Mouse (Mus musculus) CH12.LX (cell line): ENCODE results near the gene Napsa. TPM values are rescaled to one million over a fixed set of nuclear protein-coding genes. Genes with fewer than 3 reads are reported as not detected.

Source experiments
- DNase-seq: peaks from one replicate; pipeline ENCODE4 v3.0.0-alpha.2; 2013; ENCODE audit errors: extremely low read depth
- H3K27ac ChIP-seq: 2 replicates; pipeline ENCODE4 v1.5.1; 2012; ENCODE audit warnings: low read depth, mild to moderate bottlenecking, control low read depth, moderate library complexity; ENCODE audit not compliant: insufficient read depth
- H3K27me3 ChIP-seq: replicated peaks from 2 replicates; pipeline ENCODE3; 2012; ENCODE audit warnings: inconsistent platforms
- H3K36me3 ChIP-seq, 2 experiments: replicated peaks in 1 of 2; 2 replicates each; pipeline versions ENCODE3 to v1.6.1; 2012; ENCODE audit warnings: inconsistent platforms in 1 of 2, low read length in 1 of 2, mild to moderate bottlenecking in 1 of 2, mixed read lengths in 1 of 2, moderate library complexity in 1 of 2; ENCODE audit not compliant: control insufficient read depth in 1 of 2, insufficient read depth in 1 of 2
- H3K4me1 ChIP-seq, 2 experiments: 2 replicates each; pipeline ENCODE4 v1.6.1; 2012; ENCODE audit warnings: inconsistent platforms in 1 of 2, moderate library complexity in 1 of 2; ENCODE audit not compliant: insufficient read depth in 2 of 2, control insufficient read depth in 1 of 2
- H3K4me2 ChIP-seq: 2 replicates; pipeline ENCODE4 v1.6.1; 2012; ENCODE audit warnings: low read depth, mild to moderate bottlenecking, control low read depth; ENCODE audit not compliant: poor library complexity, insufficient read depth, severe bottlenecking
- H3K4me3 ChIP-seq, 3 experiments: fragments of 150-350 bp in 1 of 3; sonication (generic) in 1 of 3; replicated peaks in 1 of 3; 2 replicates each; pipeline versions ENCODE3 to v1.5.1; 2011 to 2012; ENCODE audit warnings: low read depth in 2 of 3, low read length in 2 of 3, mild to moderate bottlenecking in 2 of 3, moderate library complexity in 2 of 3, control low read depth in 1 of 3, improper control_type of control experiment in 1 of 3, inconsistent platforms in 1 of 3, mixed read lengths in 1 of 3; ENCODE audit not compliant: poor library complexity in 1 of 3
- H3K79me2 ChIP-seq: replicated peaks from 2 replicates; pipeline ENCODE4 v1.6.1; 2012; ENCODE audit warnings: mild to moderate bottlenecking, moderate library complexity; ENCODE audit not compliant: control insufficient read depth, poor library complexity, insufficient read depth, severe bottlenecking; ENCODE audit errors: extremely low read depth
- H3K9ac ChIP-seq: 2 replicates; pipeline ENCODE4 v1.6.1; 2012; ENCODE audit warnings: low read depth, mild to moderate bottlenecking, control low read depth, moderate library complexity; ENCODE audit not compliant: insufficient read depth
- H3K9me3 ChIP-seq: replicated peaks from 2 replicates; pipeline ENCODE3; 2012; ENCODE audit warnings: low read length, inconsistent platforms, mixed read lengths
- CHD2 ChIP-seq: IDR thresholded peaks from 2 replicates; pipeline ENCODE4 v1.6.1; 2011; ENCODE audit warnings: low read length, improper control_type of control experiment
- CTCF ChIP-seq, 2 experiments: IDR thresholded peaks in 1 of 2; conservative IDR thresholded peaks in 1 of 2; 2 replicates each; pipeline ENCODE4 v1.5.1; 2011 to 2012; ENCODE audit warnings: low read depth in 2 of 2, low read length in 2 of 2, improper control_type of control experiment in 1 of 2, inconsistent platforms in 1 of 2, mild to moderate bottlenecking in 1 of 2, moderate library complexity in 1 of 2
- ETS1 ChIP-seq: conservative IDR thresholded peaks from 2 replicates; pipeline ENCODE4 v1.6.1; 2012; ENCODE audit warnings: low read depth, mild to moderate bottlenecking, inconsistent platforms, low read length, improper control_type of control experiment, moderate library complexity
- JUND ChIP-seq: conservative IDR thresholded peaks from 2 replicates; pipeline ENCODE4 v1.6.1; 2011; ENCODE audit warnings: low read depth, low read length, improper control_type of control experiment
- MAFK ChIP-seq: IDR thresholded peaks from 2 replicates; pipeline ENCODE4 v1.6.1; 2011; ENCODE audit warnings: low read length, improper control_type of control experiment; ENCODE audit not compliant: insufficient replicate concordance
- MXI1 ChIP-seq: IDR thresholded peaks from 2 replicates; pipeline ENCODE4 v1.6.1; 2011; ENCODE audit warnings: mild to moderate bottlenecking, low read depth, low read length, improper control_type of control experiment
- RAD21 ChIP-seq: IDR thresholded peaks from 2 replicates; pipeline ENCODE4 v1.6.1; 2011; ENCODE audit warnings: low read depth, mild to moderate bottlenecking, low read length, improper control_type of control experiment, moderate library complexity
- SIN3A ChIP-seq: IDR thresholded peaks from 2 replicates; pipeline ENCODE4 v1.6.1; 2012; ENCODE audit warnings: low read length, improper control_type of control experiment, inconsistent platforms
- SMC3 ChIP-seq: IDR thresholded peaks from 2 replicates; pipeline ENCODE4 v1.6.1; 2011; ENCODE audit warnings: low read depth, low read length, improper control_type of control experiment
- TCF12 ChIP-seq: IDR thresholded peaks from 2 replicates; pipeline ENCODE4 v1.6.1; 2014; ENCODE audit warnings: low read depth, mild to moderate bottlenecking, inconsistent platforms, low read length, improper control_type of control experiment
- UBTF ChIP-seq: IDR thresholded peaks from 2 replicates; pipeline ENCODE4 v1.6.1; 2012; ENCODE audit warnings: low read depth, mild to moderate bottlenecking, inconsistent platforms, low read length, improper control_type of control experiment, moderate library complexity
- USF2 ChIP-seq: conservative IDR thresholded peaks from 2 replicates; pipeline ENCODE4 v1.6.1; 2011; ENCODE audit warnings: low read depth, low read length, improper control_type of control experiment
- ZKSCAN1 ChIP-seq: IDR thresholded peaks from 2 replicates; pipeline ENCODE4 v1.6.1; 2012; ENCODE audit warnings: low read depth, inconsistent platforms, low read length, improper control_type of control experiment, borderline replicate concordance
- dilution Hi-C: fragments of 300-500 bp; cut with MboI; formaldehyde crosslinking; loops from 2 replicates; pipeline ENCODE4 v1.14.3; 2020; ENCODE audit warnings: low sequenced_read_pairs; ENCODE audit not compliant: extremely low pct_unique_long_range_greater_than_20kb, extremely low pct_ligation_motif_present
- in situ Hi-C: fragments of 300-500 bp; cut with MboI; formaldehyde crosslinking; loops from 3 replicates; pipeline ENCODE4 v1.14.3; 2019; ENCODE audit warnings: low sequenced_read_pairs, low pct_ligation_motif_present, low pct_unique_long_range_greater_than_20kb, mixed read lengths
- polyA plus RNA-seq: library from polyadenylated mRNA; unstranded; fragments of >175 nt; gene quantifications from 2 replicates; pipeline ENCODE4 v1.2.1, GENCODE M21; 2012; ENCODE audit warnings: low read depth; ENCODE audit not compliant: insufficient read length
- total RNA-seq, 2 experiments: library from RNA; depleted of rRNA; stranded (reverse); fragments of 300-350 nt in 1 of 2; fragments of >200 nt in 1 of 2; gene quantifications; 2 replicates each; pipeline ENCODE4 v1.2.3; 2012 to 2014

The Napsa gene
- total and polyA plus RNA-seq, 3 experiments: 175 to 253 (median 194) TPM

DNA sequence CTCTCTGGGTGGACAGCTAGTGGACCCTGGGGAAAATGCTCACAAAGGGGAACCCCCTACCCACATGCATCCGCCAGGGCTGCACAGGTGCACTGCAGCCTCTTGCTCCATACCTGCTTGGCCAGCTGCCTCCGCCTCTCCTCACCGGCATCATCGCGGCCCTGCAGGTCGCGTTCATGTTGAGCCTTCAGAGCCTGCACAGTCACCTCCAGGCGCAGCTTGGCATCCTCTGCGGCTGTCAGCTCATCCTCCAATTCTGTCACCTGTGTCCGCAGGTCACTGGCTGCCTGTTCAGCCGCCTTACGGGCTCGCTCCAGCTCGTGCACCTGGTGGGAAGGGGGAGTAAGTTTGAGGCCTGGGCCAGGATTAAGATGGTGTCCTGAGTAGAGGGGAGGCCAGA lies 43.8 kb downstream of the Napsa start:
- no peak for DNase-seq
- Histone ChIP-seq H3K4me2 (no peak overlapping the region), H3K4me3 (no peak overlapping the region), H3K27ac (no peak overlapping the region), H3K9me3 (peaks cover 14% of the 10 kb centered on the region), H3K79me2 (no peaks in the 10 kb centered on the region), H3K36me3 (no peaks in the 10 kb centered on the region), H3K4me1 (peaks cover 9 to 26% of the 10 kb centered on the region in 2 experiments; a peak in 3 of 4 replicates), H3K9ac (no peak overlapping the region), H3K27me3 (no peaks in the 10 kb centered on the region)
- in situ Hi-C loops: no loop called here
- dilution Hi-C loops: no loop called here
- no peak for TF ChIP-seq TCF12
- no peak for TF ChIP-seq MXI1

DNA sequence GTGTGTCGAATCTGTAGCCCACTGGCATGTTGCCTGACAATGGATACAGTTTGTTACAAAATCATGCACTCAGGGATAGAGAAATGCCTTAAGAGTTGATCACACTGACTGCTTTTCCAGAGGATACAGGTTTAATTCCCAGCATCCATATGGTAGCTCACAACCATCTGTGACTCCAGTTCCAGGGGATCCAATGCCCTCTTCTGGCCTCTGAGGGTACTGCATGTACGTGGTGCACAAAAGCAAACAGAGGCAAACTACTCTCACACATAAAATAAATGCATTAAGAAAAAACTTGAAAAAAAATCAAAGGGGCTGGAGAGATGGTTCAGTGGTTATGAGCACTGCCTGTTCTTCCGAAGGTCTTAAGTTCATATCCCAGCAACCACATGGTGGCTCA lies 44.9 kb downstream of the Napsa start:
- no peak overlapping the region for H3K4me3 ChIP-seq
- in situ Hi-C loops: no loop called here
- H3K4me1 ChIP-seq: peaks cover 2 to 16% of the 10 kb centered on the region in 2 experiments; a peak in 2 of 4 replicates
- H3K79me2 ChIP-seq: no peaks in the 10 kb centered on the region
- H3K27me3 ChIP-seq: peaks cover 3% of the 10 kb centered on the region
- no peak for TF ChIP-seq ZKSCAN1
- TF ChIP-seq SMC3: no peak
- no peak for TF ChIP-seq ETS1
- no peak for TF ChIP-seq USF2
- TF ChIP-seq CTCF (conservative IDR thresholded peaks at IDR 0.05 in 1 of 2, IDR thresholded peaks at IDR 0.05 in 1 of 2; ENCODE audit: low read depth in 2 of 2, low read length in 2 of 2): peak in 1 of 2 experiments; percentile 33; a peak in 1 of 4 replicates
- no peak for TF ChIP-seq SIN3A
- no peak for TF ChIP-seq UBTF
- no peak for TF ChIP-seq MAFK
- TF ChIP-seq CHD2: no peak
- peak; percentile 4 for TF ChIP-seq RAD21
- no peak for TF ChIP-seq JUND
- dilution Hi-C loops: no loop called here
- no peak overlapping the region for H3K9ac ChIP-seq
- no peak overlapping the region for H3K4me2 ChIP-seq
- DNase-seq: no peak
- H3K9me3 ChIP-seq: peaks cover 17% of the 10 kb centered on the region
- H3K36me3 ChIP-seq: no peaks in the 10 kb centered on the region
- no peak overlapping the region for H3K27ac ChIP-seq

GRCm38 (mm10) chr7:44623714-44624542 lies 51.7 kb downstream of the Napsa start:
- H3K4me2 ChIP-seq: no peak overlapping the region
- H3K9me3 ChIP-seq: peaks cover 14% of the 10 kb centered on the region
- DNase-seq: no peak
- H3K79me2 ChIP-seq: no peaks in the 10 kb centered on the region
- no peaks in the 10 kb centered on the region for H3K36me3 ChIP-seq
- no peak for TF ChIP-seq RAD21
- TF ChIP-seq, all 38 proteins: peak for 0
- Histone ChIP-seq H3K27me3 (peaks cover 9% of the 10 kb centered on the region), H3K4me1 (peaks cover 6 to 15% of the 10 kb centered on the region in 2 experiments), H3K9ac (no peak overlapping the region), H3K4me3 (no peak overlapping the region), H3K27ac (no peak overlapping the region)
- dilution Hi-C loops: no loop called here
- in situ Hi-C loops: no loop called here
